Mouse (Mus musculus): ENCODE measurements at regions not wholly inside any gene's neighbourhood (a gene's known extent, or its start where the extent isn't known, plus 50 kb on each side); places are given as distances from the start of the nearest gene placed in this dataset.

- TF ChIP-seq CTCF (conservative IDR thresholded peaks at IDR 0.05 in 1 of 2, IDR thresholded peaks at IDR 0.05 in 1 of 2; ENCODE audit: low read depth in 2 of 2, low read length in 2 of 2) (no peak), NELFE (IDR thresholded peaks at IDR 0.05; ENCODE audit: low read depth, low read length) (no peak)
These were observed 293.3 kb upstream of the Gm765 start for GRCm38 (mm10) chr6:98635816-98636215.

Data from CH12.LX (cell line).